Mouse (Mus musculus) limb, embryonic 10.5 days (tissue): Measurements from ENCODE around the gene Gpr25. TPM values are rescaled to one million over a fixed set of nuclear protein-coding genes. Genes with fewer than 3 reads are reported as not detected.

Experiments used
- polyA plus RNA-seq: library from polyadenylated mRNA; unstranded; fragments of >200 nt; fragmentation: Nextera tagmentation; extraction: Ambion mirVana; gene quantifications from 2 replicates; pipeline ENCODE4 v1.2.1, GENCODE M21; 2016

Gene Gpr25
- polyA plus RNA-seq, 1 experiment from 2014 or later, result not detected

Other genes starting within 250 kb of the Gpr25 start
- not detected in 2 replicates for gene Ascl5, start 210.1 kb downstream of the Gpr25 start, polyA plus RNA-seq
- gene Cacna1s, start 208.1 kb downstream of the Gpr25 start, polyA plus RNA-seq, result 0.06 TPM in 1 of 2 replicates, not detected in the other
- 7.2 and 10.9 TPM in 2 replicates for gene Kif21b, start 129.5 kb downstream of the Gpr25 start, polyA plus RNA-seq
- 0.15 and 0.25 TPM in 2 replicates for gene Mroh3, start 48.0 kb downstream of the Gpr25 start, polyA plus RNA-seq
- 23.6 and 29.2 TPM in 2 replicates for gene Inava, start 26.6 kb downstream of the Gpr25 start, polyA plus RNA-seq
- gene Camsap2, start 85.2 kb upstream of the Gpr25 start, polyA plus RNA-seq, result 11.6 and 11.7 TPM in 2 replicates
- 16.5 and 17.8 TPM in 2 replicates for gene Ddx59, start 154.4 kb upstream of the Gpr25 start, polyA plus RNA-seq
- 7.7 and 9.8 TPM in 2 replicates for gene Kif14, start 205.5 kb upstream of the Gpr25 start, polyA plus RNA-seq